Mouse (Mus musculus) urinary bladder, adult 2 months (tissue): ENCODE measurements around the gene Nav2. TPM values are rescaled to one million over a fixed set of nuclear protein-coding genes. Genes with fewer than 3 reads are reported as not detected.

Experiments
- DNase-seq: peaks from one replicate; pipeline ENCODE4 v3.0.0; 2022; ENCODE audit warnings: low spot score
- polyA plus RNA-seq: library from polyadenylated mRNA; depleted of rRNA; stranded (reverse); fragments of >200 nt; gene quantifications from 2 replicates; pipeline ENCODE4 v1.2.3, GENCODE M21; 2012

Nav2 gene
- polyA plus RNA-seq, 1 experiment, result 4.6 TPM

DNA sequence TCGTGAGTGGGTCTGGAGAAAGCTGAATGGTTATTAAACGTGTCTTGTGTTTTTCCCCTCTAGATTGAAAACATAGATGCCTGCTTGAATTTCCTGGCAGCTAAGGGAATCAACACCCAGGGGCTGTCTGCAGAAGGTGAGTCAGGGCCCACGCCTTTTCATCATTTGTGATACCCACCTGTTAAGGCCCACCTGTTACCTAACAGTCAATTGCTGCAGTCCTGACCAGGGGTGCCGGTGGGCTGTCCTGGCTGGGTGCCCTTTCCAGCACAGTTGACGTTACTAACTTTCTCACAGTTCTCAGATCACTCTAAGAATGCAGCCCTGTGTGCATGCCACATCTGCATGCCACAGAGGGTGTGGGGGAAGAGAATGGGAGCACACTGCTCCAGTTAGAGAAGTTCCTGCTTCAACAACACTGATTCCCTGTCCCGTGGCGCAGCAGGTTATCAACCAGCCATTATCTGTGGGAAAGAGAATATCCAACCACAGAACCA, 489.6 kb downstream of the Nav2 start:
- DNase-seq, result no peak

- DNase-seq, result no peak
Observed at GRCm38 (mm10) chr7:49399314-49399713, 490.8 kb downstream of the Nav2 start.

DNA sequence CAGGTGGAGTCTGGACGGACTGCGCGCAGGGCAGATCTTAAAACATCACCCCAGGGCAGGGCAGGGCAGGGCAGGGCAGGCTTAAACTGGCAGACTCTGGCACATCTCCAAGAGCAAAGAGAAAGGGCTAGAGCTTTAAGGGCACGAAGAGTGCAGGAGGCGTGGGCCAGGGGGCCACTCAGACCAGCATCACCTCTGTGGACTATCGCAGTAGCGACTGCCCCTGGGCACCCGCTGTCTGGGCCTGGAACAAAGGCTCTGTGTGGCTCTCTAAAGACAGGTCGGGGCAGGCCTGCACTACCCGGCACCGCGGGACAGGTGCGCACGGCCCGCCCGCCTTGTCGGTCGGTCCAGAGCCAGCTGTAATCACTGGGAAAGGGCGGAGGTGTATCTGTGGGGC, 491.9 kb downstream of the Nav2 start:
- DNase-seq, result peak; percentile 49

DNA sequence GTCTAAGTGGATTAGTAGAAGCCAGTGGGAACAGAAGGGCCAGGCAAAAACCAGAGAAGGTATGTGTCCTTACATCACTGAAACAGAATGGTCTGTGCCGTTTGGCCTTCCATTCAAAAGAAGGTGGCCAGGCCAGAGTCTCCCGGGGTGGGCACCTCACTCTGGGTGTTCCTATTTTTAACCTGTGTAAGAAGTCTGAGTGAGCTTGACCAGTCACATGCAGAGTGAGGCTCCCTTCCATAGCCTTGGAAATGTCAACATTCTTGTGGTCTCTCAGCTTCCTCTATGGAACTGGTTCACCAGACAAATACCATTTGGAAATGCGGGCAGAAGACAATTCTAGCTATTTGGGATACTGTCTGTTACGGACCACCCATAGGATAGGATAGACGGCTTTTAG, 494.0 kb downstream of the Nav2 start:
- DNase-seq, result no peak

- DNase-seq, result no peak
Observed at GRCm38 (mm10) chr7:49407688-49408087, 499.2 kb downstream of the Nav2 start.

DNA sequence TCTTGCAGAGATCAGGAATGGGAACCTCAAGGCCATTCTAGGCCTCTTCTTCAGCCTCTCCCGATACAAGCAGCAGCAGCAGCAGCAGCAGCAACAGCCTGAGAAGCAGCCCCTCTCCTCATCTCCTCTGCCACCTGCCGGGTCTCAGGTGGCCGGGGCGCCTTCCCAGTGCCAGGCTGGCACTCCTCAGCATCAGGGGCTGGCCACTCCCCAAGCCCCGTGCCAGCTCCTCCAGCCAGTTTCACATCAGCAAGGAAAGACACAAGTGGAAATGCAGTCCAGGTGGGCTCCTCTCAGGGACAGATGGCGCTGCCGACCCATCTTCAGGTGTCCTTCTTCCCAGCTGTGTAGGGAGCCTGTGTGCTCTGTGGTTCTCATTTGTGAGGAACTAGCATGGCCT, 500.1 kb downstream of the Nav2 start:
- no peak for DNase-seq

GRCm38 (mm10) chr7:49409265-49409664, 500.7 kb downstream of the Nav2 start:
- DNase-seq, result no peak

DNA sequence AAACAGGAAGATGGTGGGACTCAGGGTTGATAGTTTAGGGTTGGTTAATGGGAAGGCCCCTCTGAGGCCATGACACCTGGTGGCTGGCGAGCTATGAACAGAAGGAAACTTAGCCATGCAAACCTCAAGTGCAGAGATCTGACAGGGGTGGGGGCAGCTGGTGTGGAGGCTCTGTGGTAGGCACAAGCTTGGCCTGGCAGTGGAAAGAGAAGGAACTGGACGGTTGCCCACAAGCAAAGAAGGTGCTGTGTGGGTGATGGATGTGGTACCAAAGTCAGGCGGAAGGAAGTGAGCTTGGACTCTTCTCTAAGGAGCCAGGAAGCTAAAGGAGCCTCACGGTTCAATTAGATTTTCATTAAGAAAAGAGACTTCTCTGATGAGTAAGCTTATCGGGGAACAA, 501.7 kb downstream of the Nav2 start:
- no peak for DNase-seq

GRCm38 (mm10) chr7:49410892-49411291, 502.4 kb downstream of the Nav2 start:
- DNase-seq, result no peak

DNA sequence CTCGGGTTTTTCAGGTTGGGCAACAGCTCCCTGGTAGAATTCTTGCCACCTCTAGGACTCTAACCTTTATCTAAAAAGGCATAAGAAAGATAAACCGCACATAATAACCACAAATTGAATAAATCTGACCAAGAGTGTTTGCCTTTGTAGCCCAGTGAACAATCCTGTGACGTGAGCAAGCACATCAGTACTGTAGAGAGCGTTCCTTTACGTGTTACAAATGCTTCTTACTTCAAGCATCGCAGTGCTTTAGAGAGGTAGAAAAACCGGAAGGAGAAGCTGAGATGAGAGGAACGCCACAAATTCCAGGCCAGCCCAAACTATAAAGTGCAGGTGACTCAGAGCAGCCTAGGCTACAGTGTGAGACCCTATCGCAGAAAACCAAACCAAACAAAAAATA, 503.3 kb downstream of the Nav2 start:
- DNase-seq, result no peak

- no peak for DNase-seq
Observed at GRCm38 (mm10) chr7:49415131-49415530, 506.6 kb downstream of the Nav2 start.

GRCm38 (mm10) chr7:49415716-49416115, 507.2 kb downstream of the Nav2 start:
- no peak for DNase-seq

DNA sequence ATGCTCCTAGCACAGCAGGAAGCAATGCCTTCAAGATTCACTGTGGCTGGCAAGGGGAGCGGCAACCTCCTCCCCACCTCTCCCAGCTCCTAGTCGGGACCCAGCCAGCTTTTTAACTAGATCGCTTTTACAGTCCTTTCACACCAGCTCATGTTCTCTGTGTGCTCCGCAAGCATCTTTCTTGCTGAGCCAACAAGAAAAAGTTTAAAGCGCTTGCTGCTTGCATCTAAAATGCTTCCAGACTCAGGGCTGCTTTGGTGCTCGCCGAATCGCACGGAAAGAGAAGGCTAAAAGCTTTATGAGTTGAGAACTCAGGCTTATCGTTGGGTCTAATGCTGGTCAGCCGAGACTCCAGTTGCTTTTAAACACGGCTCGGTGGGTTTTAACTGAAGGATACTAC, 510.3 kb downstream of the Nav2 start:
- DNase-seq, result no peak

- no peak for DNase-seq
Observed at GRCm38 (mm10) chr7:49420139-49420802, 511.8 kb downstream of the Nav2 start.

GRCm38 (mm10) chr7:49421261-49421660, 512.7 kb downstream of the Nav2 start:
- no peak for DNase-seq

DNA sequence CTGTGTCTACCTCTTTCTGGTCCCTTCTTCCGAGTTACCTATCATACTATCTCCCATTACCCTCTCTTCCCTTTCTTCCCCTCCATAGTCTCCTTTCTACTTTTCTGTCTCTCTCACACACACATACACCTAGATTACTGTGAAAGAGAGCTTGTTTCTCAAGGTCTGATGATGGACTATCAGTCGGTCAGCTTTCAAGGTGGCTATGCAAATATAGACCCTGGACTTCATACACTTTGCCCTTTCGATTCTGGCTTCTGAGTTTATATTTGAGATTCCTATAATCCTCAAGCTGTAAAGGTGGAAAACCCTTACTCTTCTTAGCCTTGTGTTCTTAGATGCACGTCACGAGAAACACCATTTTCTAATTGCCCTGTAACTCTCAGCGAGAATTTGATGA, 515.4 kb downstream of the Nav2 start:
- no peak for DNase-seq

GRCm38 (mm10) chr7:49426060-49426459, 517.5 kb downstream of the Nav2 start:
- no peak for DNase-seq

DNA sequence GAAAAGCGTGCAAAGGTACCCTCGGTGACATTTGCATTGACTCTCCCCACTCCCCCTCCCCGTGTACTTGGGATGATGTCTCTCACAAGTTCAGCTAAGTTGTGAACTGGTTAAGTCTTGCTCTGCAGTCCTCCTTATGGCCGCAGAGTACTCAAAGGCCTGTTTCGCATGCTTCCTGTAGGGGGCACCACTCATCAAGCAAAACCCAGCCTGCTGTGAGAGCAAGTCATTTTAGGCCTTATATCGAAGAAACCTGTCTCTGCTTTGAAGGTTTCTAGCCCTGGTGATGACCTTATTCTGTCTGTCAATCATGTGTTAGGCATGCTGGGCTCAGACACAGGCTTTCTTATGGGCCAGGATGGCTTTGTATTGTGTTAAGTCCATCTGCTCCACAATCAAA, 519.3 kb downstream of the Nav2 start:
- no peak for DNase-seq

- no peak for DNase-seq
Observed at GRCm38 (mm10) chr7:49428947-49429346, 520.4 kb downstream of the Nav2 start.

DNA sequence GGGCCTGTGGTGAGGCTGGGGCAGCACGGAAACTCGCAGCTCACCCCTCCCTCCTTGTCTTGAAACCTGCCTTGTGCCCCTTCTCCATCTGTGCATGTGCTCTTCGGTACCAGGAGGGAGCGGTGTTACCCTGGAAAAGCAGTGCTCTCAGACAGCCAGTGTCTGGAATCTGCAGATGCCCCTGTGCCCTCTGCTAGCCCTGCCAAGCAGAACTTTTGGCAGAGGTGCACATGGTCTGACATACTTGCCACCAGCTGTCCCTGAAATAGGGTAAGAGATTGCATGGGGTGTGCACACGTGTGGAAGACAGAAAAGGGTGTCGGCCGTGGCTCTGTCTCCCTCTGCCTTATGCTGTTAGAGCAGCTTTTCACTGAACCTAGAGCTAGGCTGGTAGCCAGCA, 522.3 kb downstream of the Nav2 start:
- DNase-seq, result no peak

- no peak for DNase-seq
Observed at GRCm38 (mm10) chr7:49433945-49434344, 525.4 kb downstream of the Nav2 start.

- DNase-seq, result no peak
Observed at GRCm38 (mm10) chr7:49436492-49436891, 528.0 kb downstream of the Nav2 start.

GRCm38 (mm10) chr7:49437901-49438300, 529.4 kb downstream of the Nav2 start:
- DNase-seq, result no peak

DNA sequence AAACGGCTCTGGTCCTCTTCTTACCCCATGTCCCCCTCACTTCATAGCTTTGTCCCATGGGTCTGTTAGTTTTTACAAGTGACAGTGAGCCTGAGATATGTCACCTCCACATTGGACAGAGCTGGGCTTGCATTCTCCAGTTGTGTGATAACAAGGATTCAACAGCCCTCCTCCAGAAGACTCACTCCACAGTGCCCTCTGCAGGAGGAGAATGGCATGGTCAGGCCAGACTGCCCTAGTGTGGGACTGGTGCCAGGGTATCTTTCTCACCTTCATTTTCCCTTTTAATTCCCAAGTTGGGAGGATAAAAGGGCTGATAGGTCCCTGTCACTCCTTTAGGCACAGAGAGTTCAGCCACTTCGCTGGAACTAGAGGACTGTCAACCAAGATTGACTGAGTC, 530.6 kb downstream of the Nav2 start:
- no peak for DNase-seq
